Mouse (Mus musculus) stomach, postnatal 0 days (tissue): Measurements from ENCODE around the gene Apol11b.

Experiments used
- CTCF ChIP-seq: IDR thresholded peaks from 2 replicates; pipeline ENCODE4 v1.5.1; 2016; ENCODE audit warnings: antibody characterized with exemption, low read depth, mild to moderate bottlenecking, moderate library complexity
- EP300 ChIP-seq: optimal IDR thresholded peaks from 2 replicates; pipeline ENCODE3; 2016; ENCODE audit warnings: antibody characterized with exemption

DNA sequence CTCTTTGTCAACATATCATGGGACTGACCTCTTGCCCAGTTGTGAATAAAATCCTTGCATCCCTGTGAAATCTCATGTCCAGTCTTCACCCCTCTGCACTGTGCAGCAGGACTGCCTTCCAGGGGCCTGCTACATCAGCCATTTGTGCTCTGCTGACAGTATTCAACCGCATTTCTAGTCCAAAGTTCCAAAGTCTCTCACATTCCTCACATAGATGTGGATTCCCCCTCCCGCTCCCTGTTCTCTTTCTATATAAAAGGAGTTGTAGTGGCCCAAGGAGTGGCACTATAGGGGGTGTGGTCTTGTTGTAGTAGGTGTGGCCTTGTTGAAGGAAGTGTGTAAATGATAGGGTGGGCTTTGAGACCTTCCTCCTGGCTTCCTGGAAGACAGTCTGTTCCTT is 52.2 kb downstream of the Apol11b start:
- TF ChIP-seq CTCF (no peak), EP300 (no peak)
